Mouse (Mus musculus): Measurements from ENCODE around the gene Ccdc136.

The Ccdc136 gene

DNA sequence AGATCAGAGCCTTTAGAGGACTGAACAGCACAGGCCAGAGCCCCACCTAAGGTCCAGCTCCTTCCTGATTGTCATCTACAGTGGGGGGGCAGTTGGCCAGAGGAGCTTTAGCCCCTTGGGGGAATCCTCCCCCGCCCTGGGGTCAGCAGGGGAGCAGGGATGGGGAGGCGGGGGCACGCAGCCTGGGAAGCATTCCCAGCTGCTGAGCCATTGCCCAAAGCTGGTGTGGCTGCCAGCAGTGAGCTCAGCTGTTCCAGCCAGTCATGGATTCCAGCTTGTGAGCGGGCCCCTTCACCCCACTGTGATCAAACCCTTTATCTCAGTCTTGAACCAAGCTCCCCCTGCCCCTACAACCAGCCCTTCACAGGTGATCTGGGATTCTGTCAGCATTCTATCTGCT is 43.1 kb downstream of the Ccdc136 start:
- DNase-seq (ENCODE audit: low spot score): no peak

DNA sequence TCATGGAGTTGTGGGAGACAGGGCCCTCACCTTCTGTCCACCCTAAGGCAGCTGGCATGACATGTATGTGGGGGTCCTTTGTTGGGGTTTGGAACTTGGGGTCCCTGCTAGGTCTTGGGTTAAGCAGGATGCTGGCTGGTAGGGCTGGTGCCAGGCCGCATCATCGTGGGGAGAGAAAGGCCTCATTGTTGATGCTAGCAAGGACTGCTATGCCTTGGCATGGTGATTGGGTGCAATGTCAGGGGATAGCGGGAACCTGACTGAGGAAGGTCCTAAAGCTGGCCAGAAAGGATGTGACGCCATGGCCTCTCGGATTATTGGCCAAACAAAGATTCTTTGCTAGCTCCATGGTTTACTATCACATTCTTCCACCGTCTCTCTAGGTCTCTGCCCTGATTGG is 43.7 kb downstream of the Ccdc136 start:
- DNase-seq (ENCODE audit: low spot score): no peak

DNA sequence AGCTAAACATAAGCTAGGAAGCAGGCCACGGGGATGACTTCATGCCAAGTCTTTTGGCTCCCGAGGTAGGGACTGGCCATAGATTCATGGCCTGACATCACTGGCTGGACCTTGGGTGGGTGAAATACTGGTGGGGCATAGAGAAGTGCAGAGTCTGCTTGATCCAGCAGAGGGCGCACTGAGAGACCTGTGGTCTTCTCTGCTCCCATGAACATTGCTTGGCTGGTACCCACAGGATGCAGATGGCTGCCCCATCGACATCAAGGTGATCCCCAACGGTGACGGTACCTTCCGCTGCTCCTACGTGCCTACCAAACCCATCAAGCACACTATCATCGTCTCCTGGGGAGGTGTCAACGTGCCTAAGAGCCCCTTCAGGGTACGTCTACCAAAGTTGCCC is 48.7 kb downstream of the Ccdc136 start:
- no peak for DNase-seq (ENCODE audit: low spot score)

DNA sequence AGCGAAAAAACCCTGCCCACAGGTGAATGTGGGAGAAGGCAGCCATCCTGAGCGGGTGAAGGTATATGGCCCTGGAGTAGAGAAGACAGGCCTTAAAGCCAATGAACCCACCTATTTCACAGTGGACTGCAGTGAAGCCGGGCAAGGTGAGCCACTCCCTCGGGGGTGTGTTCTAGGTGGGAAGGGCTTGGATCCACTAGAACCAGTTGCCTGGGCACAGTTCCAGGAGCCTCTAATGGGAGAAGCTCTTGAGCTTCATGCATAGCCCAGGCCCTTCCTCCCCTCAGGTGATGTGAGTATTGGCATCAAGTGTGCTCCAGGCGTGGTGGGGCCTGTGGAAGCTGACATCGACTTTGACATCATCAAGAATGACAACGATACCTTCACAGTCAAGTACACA is 49.2 kb downstream of the Ccdc136 start:
- DNase-seq (ENCODE audit: low spot score): no peak

DNA sequence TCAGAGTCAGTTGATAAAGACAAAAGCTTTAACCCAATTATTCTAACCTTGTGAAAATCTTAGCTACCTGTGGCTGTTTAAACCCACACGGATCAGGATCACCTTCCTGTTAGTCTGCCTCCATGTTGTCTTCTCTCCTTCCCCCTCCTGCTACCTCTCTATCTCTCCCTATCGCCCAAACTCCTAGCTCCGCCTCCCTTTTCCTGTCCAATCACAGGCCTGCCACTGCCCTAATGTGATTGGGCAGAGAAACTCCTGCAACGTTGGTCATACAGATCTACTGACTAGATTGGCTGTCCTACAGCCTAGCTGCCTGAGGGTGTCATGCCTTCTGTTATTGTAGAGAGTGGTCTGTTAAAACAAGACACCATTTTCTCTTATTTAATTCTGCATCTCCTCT is 53.7 kb downstream of the Ccdc136 start:
- DNase-seq (ENCODE audit: low spot score): no peak

- DNase-seq (ENCODE audit: low spot score): no peak
These were observed 54.6 kb downstream of the Ccdc136 start for GRCm38 (mm10) chr6:29450667-29451066.

DNA sequence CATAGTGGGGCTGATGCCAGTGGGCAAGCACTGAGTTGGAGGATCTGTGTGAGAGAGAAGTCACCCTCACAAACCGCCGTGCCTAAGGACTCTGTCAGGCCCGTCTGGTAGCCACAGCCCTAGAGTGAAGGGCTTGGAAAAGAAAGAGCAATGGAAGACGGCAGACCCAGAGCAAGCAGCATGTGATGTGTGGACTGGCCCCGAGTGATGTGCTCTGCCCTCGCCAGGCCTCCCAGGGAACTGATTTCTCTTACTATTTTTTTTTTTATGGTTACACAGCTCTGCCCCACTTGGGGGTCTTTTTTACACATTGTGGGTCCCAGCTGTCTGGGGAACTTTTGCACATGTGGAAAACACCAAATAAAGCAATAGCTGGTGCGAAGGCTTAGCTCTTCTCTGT is 65.4 kb downstream of the Ccdc136 start:
- DNase-seq (ENCODE audit: low spot score): no peak

- no peak for DNase-seq (ENCODE audit: low spot score)
These were observed 67.3 kb downstream of the Ccdc136 start for GRCm38 (mm10) chr6:29463388-29463787.

DNA sequence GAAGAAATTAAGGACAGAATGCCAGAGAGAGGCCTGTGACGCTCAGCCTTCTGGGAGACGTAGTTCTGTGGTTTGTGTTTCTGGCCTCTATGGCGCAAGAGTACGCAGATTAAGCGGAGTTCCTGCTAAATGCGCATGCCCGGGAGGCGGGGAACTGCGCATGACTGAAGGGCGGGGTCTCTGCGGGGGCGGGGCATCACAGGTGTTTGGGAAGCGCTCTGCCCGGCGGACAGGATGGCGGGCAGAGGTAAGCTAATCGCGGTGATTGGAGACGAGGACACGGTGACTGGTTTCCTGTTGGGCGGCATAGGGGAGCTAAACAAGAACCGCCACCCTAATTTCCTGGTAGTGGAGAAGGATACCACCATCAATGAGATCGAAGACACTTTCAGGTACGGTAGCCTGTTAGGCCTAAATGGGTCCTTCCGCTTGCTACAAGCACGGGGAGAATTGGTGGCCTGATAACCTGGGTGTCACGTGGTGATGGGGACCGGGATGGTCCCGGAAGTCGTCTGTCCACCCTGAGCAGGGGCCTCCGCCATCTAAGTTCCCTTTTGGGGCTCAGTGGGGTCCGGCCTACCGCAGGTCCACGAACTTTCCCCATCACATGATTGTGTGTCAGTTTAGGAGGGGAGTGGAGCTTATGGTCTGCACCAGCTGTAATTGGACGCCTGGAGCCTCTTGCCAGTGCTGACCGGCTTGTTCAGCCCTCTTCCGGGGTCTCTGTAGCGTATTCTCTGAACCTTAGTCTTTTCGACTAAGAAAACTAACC is 71.7 kb downstream of the Ccdc136 start, which contains the start of gene Atp6v1f:
Gene Atp6v1f (plus strand): TSS at position 136 of the 772 bp plus-strand sequence.
- DNase-seq (ENCODE audit: low spot score): peak; percentile 93

GRCm38 (mm10) chr6:29468851-29469250 is 72.7 kb downstream of the Ccdc136 start:
- no peak for DNase-seq (ENCODE audit: low spot score)

GRCm38 (mm10) chr6:29471137-29471536 is 75.0 kb downstream of the Ccdc136 start, which contains the start of gene Atp6v1fnb:
TSS of gene Atp6v1fnb (plus strand) at chr6:29471437.
- no peak for DNase-seq (ENCODE audit: low spot score)

DNA sequence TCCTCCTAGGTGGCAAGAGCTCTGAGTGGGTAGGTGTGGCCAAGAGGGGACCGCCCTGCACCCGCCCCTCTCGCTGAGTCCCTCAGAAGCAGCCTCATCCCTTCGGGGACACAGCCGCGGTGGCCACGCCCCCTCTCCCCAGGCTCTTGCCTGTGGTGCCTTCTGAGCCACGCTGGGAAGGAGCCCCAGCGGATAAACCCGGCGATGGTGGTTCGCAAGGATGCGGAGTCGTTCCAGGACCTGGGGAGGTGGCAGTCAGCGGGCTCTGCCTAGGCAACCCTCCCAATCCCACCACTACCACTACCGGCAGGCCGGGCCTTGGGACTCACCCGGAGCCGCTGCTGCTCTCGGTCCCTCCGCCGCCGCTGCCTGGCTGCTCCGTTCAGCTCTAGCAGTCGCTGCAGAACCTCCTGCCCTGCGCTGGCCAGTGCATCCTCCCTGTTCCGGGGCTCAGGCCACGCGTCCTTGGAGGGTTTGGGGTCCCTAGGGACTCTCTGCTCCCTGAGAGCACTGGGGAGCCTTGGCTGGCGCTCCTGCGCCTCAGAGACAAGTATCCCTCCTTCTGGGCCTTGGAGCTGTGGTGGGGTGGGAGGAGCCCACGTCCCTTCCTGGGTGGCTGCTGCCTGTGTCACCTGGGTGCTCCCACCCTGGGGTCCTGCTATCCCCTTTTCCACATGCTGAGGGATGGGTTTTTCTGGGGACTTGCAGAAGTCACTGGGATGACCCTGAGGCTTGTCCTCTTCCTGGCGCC is 78.0 kb downstream of the Ccdc136 start:
- DNase-seq (ENCODE audit: low spot score): peak; percentile 77

GRCm38 (mm10) chr6:29474736-29475135 is 78.6 kb downstream of the Ccdc136 start:
- DNase-seq (ENCODE audit: low spot score): no peak
